Mouse (Mus musculus): Measurements from ENCODE around the gene Asb1.

DNA sequence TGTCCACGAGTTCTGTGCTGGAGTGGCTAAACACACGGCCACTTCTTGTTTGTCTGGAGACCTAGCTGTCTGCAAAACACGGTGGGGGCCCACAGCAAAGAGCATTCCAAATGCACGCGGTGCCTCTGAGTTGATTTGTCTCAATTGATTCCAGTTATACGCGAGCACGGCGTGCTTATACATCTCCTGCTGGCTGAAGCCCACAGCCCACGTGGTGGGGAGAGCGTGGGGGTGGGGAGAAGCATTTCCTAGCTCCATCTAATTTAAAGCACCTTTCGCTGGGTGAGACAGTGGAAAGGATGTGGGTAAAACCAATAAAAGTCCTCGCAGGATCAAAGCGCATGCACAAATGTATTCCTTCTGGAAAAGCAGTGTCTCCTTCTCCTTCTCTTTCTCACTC, 65.3 kb downstream of the Asb1 start:
- TF ChIP-seq USF1 (IDR thresholded peaks at IDR 0.05; ENCODE audit: low read depth) (no peak), POLR2A (IDR thresholded peaks at IDR 0.05; ENCODE audit: insufficient read length, low read depth) (no peak), TCF3 (IDR thresholded peaks at IDR 0.05; ENCODE audit: insufficient read length, low read depth) (no peak), TCF12 (IDR thresholded peaks at IDR 0.05; ENCODE audit: insufficient read depth, poor library complexity, severe bottlenecking) (no peak), POLR2AphosphoS2 (IDR thresholded peaks at IDR 0.05; ENCODE audit: insufficient read length, low read depth) (no peak), REST (IDR thresholded peaks at IDR 0.05; ENCODE audit: insufficient read depth, insufficient read length) (no peak), CEBPB (IDR thresholded peaks at IDR 0.05; ENCODE audit: insufficient read depth, poor library complexity, severe bottlenecking) (no peak), MAX (IDR thresholded peaks at IDR 0.05; ENCODE audit: low read depth) (no peak)

All from myocyte (in vitro differentiated cells).